Comparison of ENCODE assay signal across 9 mouse cellular contexts in genomic region chr6:140519488-140520159, GRCm38 (mm10).
DNase-seq lines count a peak whose midpoint lies in the region; ATAC-seq and TF ChIP-seq lines count a peak whose summit lies in the region.
"Had no signal": no experiment of that assay in that cellular context is flagged by ENCODE, and none has a peak within 500 bp of the region (broad histone marks: within the 10 kb centered on the region; RNA-seq: fewer than 3 reads in every experiment).

No protein-coding gene starts in this region.

- H3K9ac ChIP-seq in hindbrain, embryonic 15.5 days: no peak overlapping the region

- 50% methylated on average over 10 of the region's 10 CpGs for WGBS in heart, embryonic 10.5 days
- 34% methylated on average over 10 of the region's 10 CpGs for WGBS in hindbrain, embryonic 15.5 days

- peaks cover 27% of the 10 kb centered on the region for H3K4me1 ChIP-seq in heart, embryonic 10.5 days
- H3K4me1 ChIP-seq in E14TG2a.4 (replicated peaks; ENCODE audit: low read depth, low read length): peaks cover 41% of the 10 kb centered on the region
- H3K4me1 ChIP-seq in hindbrain, embryonic 15.5 days (replicated peaks): peaks cover 18% of the 10 kb centered on the region

- no peaks in the 10 kb centered on the region for H3K36me3 ChIP-seq in heart, embryonic 10.5 days
- no peaks in the 10 kb centered on the region; the same call in 1 of the 2 replicates for H3K36me3 ChIP-seq in E14TG2a.4 (ENCODE audit: insufficient read depth, low read length)
- H3K36me3 ChIP-seq in hindbrain, embryonic 15.5 days: no peaks in the 10 kb centered on the region

- peak; percentile 81 for ATAC-seq in hindbrain, embryonic 15.5 days (ENCODE audit: low FRiP score, low read depth)
- ATAC-seq in granulocyte monocyte progenitor cell, adult 5-6 weeks (replicated peaks; ENCODE audit: poor library complexity, severe bottlenecking): no peak

- H3K4me3 ChIP-seq in heart, embryonic 10.5 days: no peak overlapping the region
- peak overlapping the region; percentile 20; the same call in 1 of the 2 replicates for H3K4me3 ChIP-seq in E14TG2a.4 (replicated peaks; ENCODE audit: low read length)
- no peak overlapping the region for H3K4me3 ChIP-seq in hindbrain, embryonic 15.5 days
- H3K4me3 ChIP-seq: myocyte had no signal

- DNase-seq in heart, embryonic 10.5 days (ENCODE audit: low spot score): no peak
- DNase-seq in heart, postnatal 4 days: no peak
- DNase-seq in embryo, embryonic 11 days: peak; percentile 63
- DNase-seq in spleen, postnatal 4 days (ENCODE audit: low spot score in 2 of 2): no peak
- DNase-seq in adrenal gland, postnatal 36 days: no peak

- no peaks in the 10 kb centered on the region for H3K27me3 ChIP-seq in heart, embryonic 10.5 days (ENCODE audit: insufficient read depth, poor library complexity, severe bottlenecking)
- H3K27me3 ChIP-seq in E14TG2a.4 (ENCODE audit: insufficient read depth, low read length): no peaks in the 10 kb centered on the region
- H3K27me3 ChIP-seq in hindbrain, embryonic 15.5 days: no peaks in the 10 kb centered on the region

- TF ChIP-seq CTCF in E14TG2a.4 (conservative IDR thresholded peaks at IDR 0.05; ENCODE audit: low read length): no peak

- peak overlapping the region; percentile 62 for H3K27ac ChIP-seq in heart, embryonic 10.5 days
- H3K27ac ChIP-seq in hindbrain, embryonic 15.5 days (replicated peaks): peak overlapping the region; percentile 43

- no peaks in the 10 kb centered on the region for H3K9me3 ChIP-seq in heart, embryonic 10.5 days
- H3K9me3 ChIP-seq in E14TG2a.4 (ENCODE audit: low read length): no peaks in the 10 kb centered on the region
- no peaks in the 10 kb centered on the region for H3K9me3 ChIP-seq in hindbrain, embryonic 15.5 days

- no peak overlapping the region for H3K4me2 ChIP-seq in hindbrain, embryonic 15.5 days
